Mouse (Mus musculus): ENCODE measurements around the gene Olfr971.
"Not testable (repeated sequence)": the region's sequence is repeated elsewhere in the genome, so short reads cannot be mapped to it uniquely, and the experiment has no call there.

Olfr971 gene

DNA sequence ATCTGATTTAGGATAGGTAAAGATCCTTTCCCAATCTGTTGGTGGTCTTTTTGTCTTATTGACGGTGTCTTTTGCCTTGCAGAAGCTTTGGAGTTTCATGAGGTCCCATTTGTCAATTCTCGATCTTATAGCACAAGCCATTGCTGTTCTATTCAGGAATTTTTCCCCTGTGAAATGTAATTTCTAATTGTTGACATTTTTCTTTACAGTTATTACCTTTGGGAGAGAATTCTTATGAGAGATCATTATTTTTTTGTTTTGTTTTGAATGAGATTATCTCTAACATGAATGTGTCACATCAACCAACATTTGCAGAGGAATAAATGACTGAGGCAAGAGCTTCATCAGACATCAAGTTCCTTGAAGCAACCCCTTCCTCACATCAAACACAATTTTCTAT, at the start of gene Olfr971:
Gene Olfr971 (plus strand): TSS at position 301 of the 400 bp plus-strand sequence.
- DNase-seq: not testable (repeated sequence)

DNA sequence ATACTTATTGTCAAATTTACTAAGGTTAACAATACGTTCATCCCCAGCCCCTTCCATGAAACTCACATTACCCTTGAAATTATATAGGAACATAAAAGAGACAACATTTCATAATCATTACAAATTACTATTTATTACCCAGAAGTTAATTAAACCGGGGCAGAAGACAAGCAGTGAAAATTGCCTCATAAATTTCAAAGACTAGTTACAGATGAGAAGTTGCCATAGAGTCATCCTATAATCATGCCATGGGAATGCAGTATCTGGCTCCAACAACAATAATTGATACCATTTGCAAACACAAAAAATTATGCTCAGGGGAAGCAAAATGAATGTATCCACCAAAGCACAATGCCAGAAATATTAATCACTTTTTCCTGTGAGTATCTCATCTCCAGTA, 46.1 kb upstream of the Olfr971 start, which contains the start of gene Olfr969:
Gene Olfr969 (plus strand): TSS at position 388 of the 400 bp plus-strand sequence.
- no peak for DNase-seq

DNA sequence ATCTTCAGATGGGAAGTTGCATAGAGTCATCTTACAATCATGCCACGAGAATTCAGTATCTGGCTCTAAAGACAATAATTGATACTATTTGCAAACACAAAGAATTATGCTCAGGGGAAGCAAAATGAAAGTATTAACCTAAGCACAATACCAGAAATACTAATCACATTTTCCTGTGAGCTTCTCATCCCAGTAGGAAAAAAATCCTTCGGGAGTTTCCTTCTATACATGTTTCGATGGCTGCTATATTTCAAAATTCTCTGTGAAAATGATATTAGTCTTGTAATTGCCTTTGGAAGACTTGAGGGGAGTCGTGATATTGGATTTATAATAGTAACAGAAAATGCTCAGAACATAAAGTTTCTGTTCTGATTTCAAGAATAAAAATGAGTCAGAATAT, 28.1 kb upstream of the Olfr971 start, which contains the start of gene Olfr970:
Gene Olfr970 (plus strand): TSS at position 301 of the 400 bp plus-strand sequence.
- DNase-seq: no peak

DNA sequence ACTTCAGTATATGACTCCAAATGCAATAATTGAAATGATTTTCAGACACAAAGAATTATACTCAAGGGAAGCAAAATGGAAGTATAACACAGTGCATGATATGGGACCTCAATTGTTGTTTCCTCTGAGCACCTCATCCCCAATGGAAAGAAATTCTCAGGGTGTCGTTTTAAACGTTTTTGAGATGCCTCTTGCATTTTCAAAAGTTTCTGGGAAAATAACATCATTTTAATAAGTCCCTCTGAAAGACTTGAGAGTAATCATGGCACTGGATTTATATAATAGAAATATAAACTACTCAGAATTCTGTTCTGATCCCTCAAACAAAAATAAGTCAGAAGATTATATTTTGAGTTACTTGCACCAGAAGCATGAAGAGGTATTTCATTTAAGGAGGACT, 29.4 kb downstream of the Olfr971 start, which contains the start of gene Olfr972:
Gene Olfr972 (plus strand): TSS at position 301 of the 400 bp plus-strand sequence.
- DNase-seq: no peak

DNA sequence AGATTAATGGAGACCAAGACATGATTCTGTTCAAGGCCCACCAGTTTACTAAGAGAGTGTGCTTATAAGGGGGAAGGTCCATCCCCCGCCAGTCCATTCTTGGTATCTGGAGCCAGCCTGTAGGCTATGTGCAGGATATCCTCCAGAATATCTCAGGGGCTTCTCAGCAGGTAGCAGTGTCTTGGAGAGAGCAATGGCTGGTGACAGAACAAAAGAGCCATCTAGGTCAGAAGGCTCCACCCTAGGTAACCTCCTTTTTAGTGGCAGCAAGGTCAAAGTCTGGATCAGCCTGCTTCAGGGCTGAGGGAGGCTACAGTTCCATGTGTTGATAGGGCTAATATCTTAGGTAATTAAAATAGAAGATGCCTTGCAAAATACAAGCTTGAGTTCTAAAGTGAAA, 35.3 kb downstream of the Olfr971 start:
- not testable (repeated sequence) for DNase-seq

DNA sequence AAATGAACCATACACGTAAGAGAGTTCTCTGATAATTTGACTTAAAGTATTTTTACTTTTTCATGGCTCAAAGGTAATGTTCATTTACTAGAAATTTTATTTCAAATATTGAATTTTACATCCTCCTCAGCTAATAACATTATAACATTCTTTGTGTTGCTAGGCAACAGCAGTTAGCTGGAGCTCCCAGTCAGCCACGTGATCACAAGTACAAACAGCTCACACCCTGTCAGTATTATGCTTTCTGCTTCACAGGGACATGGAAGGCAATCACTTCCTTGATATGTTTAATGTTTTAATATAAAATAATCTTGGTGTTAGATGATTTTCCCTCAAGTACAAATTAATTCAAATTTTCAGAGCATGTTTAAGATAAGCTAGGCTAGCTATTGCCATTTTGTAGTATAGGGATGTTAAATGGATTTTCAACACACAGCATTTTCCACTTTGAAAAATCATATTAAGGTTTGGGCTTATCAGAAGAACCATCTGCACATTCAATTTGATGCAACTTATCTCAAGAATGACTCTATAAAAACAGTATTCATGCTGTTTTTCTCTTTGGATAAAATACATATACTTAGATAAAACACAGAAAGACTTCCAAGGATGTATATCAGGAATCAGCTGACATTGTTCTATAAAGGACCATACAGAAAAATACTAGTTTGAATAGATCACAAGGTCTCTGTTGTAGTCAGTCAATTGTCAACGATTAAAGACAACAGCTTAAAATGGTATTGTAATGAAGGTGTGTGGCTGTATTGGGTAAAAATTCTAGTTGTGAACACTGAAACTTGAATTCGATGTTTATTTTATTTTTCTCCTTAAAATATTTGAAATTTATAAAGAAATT, 41.1 kb downstream of the Olfr971 start:
- not testable (repeated sequence) for DNase-seq
